Mouse (Mus musculus): ENCODE results near the gene Syngr4. TPM values are rescaled to one million over a fixed set of nuclear protein-coding genes. Genes with fewer than 3 reads are reported as not detected.

The Syngr4 gene
- polyA plus RNA-seq, 1 experiment: 0.41 TPM

GRCm38 (mm10) chr7:45853089-45853488 lies 43.4 kb downstream of the Syngr4 start:
- Histone ChIP-seq H3K4me3 (ENCODE audit: low read depth, low read length) (no peak overlapping the region), H3K27me3 (ENCODE audit: control insufficient read depth, insufficient read depth, low read length) (no peaks in the 10 kb centered on the region; the same call in 1 of the 2 replicates), H3K36me3 (ENCODE audit: control insufficient read depth, insufficient read depth, low read length) (no peaks in the 10 kb centered on the region), H3K27ac (ENCODE audit: insufficient read depth, low read depth, low read length) (no peak overlapping the region), H3K4me1 (ENCODE audit: control insufficient read depth, insufficient read depth, insufficient read length, low read length) (0 out of 2 replicates have a peak, but pooled peaks cover 2% of the 10 kb centered on the region)
- 80% methylated on average over 12 of the region's 12 CpGs for WGBS
- TF ChIP-seq CTCF (IDR thresholded peaks at IDR 0.05; ENCODE audit: extremely low read depth, insufficient read length, insufficient replicate concordance, low read depth, low read length) (no peak), POLR2A (IDR thresholded peaks at IDR 0.05; ENCODE audit: low read depth, low read length) (no peak)

GRCm38 (mm10) chr7:45850661-45851060 lies 45.9 kb downstream of the Syngr4 start:
- WGBS: 64% methylated on average over 3 of the region's 3 CpGs
- Histone ChIP-seq H3K27ac (ENCODE audit: insufficient read depth, low read depth, low read length) (no peak overlapping the region), H3K36me3 (ENCODE audit: control insufficient read depth, insufficient read depth, low read length) (no peaks in the 10 kb centered on the region), H3K4me1 (ENCODE audit: control insufficient read depth, insufficient read depth, insufficient read length, low read length) (no peaks in the 10 kb centered on the region), H3K4me3 (ENCODE audit: low read depth, low read length) (no peak overlapping the region), H3K27me3 (ENCODE audit: control insufficient read depth, insufficient read depth, low read length) (no peaks in the 10 kb centered on the region)
- TF ChIP-seq POLR2A (IDR thresholded peaks at IDR 0.05; ENCODE audit: low read depth, low read length) (no peak), CTCF (IDR thresholded peaks at IDR 0.05; ENCODE audit: extremely low read depth, insufficient read length, insufficient replicate concordance, low read depth, low read length) (no peak)

- Histone ChIP-seq H3K36me3 (ENCODE audit: control insufficient read depth, insufficient read depth, low read length) (no peaks in the 10 kb centered on the region), H3K4me3 (ENCODE audit: low read depth, low read length) (no peak overlapping the region), H3K4me1 (ENCODE audit: control insufficient read depth, insufficient read depth, insufficient read length, low read length) (no peaks in the 10 kb centered on the region; the same call in 1 of the 2 replicates), H3K27ac (ENCODE audit: insufficient read depth, low read depth, low read length) (no peak overlapping the region), H3K27me3 (ENCODE audit: control insufficient read depth, insufficient read depth, low read length) (no peaks in the 10 kb centered on the region)
- TF ChIP-seq POLR2A (IDR thresholded peaks at IDR 0.05; ENCODE audit: low read depth, low read length): no peak
- TF ChIP-seq CTCF (IDR thresholded peaks at IDR 0.05; ENCODE audit: extremely low read depth, insufficient read length, insufficient replicate concordance, low read depth, low read length): no peak
- WGBS: 38% methylated on average over 6 of the region's 6 CpGs
Measured at GRCm38 (mm10) chr7:45848447-45849027, 48.0 kb downstream of the Syngr4 start.

- 89% methylated on average over 10 of the region's 10 CpGs for WGBS
- no peak overlapping the region for H3K27ac ChIP-seq (ENCODE audit: insufficient read depth, low read depth, low read length)
Measured at GRCm38 (mm10) chr7:45842950-45843744, 53.4 kb downstream of the Syngr4 start.

More at GRCm38 (mm10) chr7:45842950-45843744, 53.4 kb downstream of the Syngr4 start:
- no peaks in the 10 kb centered on the region for H3K36me3 ChIP-seq (ENCODE audit: control insufficient read depth, insufficient read depth, low read length)
- no peaks in the 10 kb centered on the region for H3K27me3 ChIP-seq (ENCODE audit: control insufficient read depth, insufficient read depth, low read length)
- H3K4me1 ChIP-seq (ENCODE audit: control insufficient read depth, insufficient read depth, insufficient read length, low read length): no peaks in the 10 kb centered on the region; the same call in 1 of the 2 replicates
- TF ChIP-seq POLR2A (IDR thresholded peaks at IDR 0.05; ENCODE audit: low read depth, low read length): no peak
- no peak for TF ChIP-seq CTCF (IDR thresholded peaks at IDR 0.05; ENCODE audit: extremely low read depth, insufficient read length, insufficient replicate concordance, low read depth, low read length)
- no peak overlapping the region for H3K4me3 ChIP-seq (ENCODE audit: low read depth, low read length)

Other genes with a start within 250 kb of the Syngr4 start
- 1.2 and 18.4 TPM in 2 replicates for gene Fut2, start 230.3 kb downstream of the Syngr4 start, polyA plus RNA-seq (2012; rRNA removed)
- 0.39 and 0.47 TPM in 2 replicates for gene Ntn5, start 212.7 kb downstream of the Syngr4 start, polyA plus RNA-seq (2012; rRNA removed)
- 0.14 and 0.22 TPM in 2 replicates for gene Sec1, start 202.3 kb downstream of the Syngr4 start, polyA plus RNA-seq (2012; rRNA removed)
- gene Car11, start 196.9 kb downstream of the Syngr4 start, polyA plus RNA-seq (2012; rRNA removed): 2.1 and 2.3 TPM in 2 replicates
- gene Dbp, start 191.6 kb downstream of the Syngr4 start, polyA plus RNA-seq (2012; rRNA removed): 8.9 and 13.1 TPM in 2 replicates
- 820 and 1,370 TPM in 2 replicates for gene Rpl18, start 181.3 kb downstream of the Syngr4 start, polyA plus RNA-seq (2012; rRNA removed)
- 87.3 and 164 TPM in 2 replicates for gene Sphk2, start 178.7 kb downstream of the Syngr4 start, polyA plus RNA-seq (2012; rRNA removed)
- gene Fam83e, start 175.5 kb downstream of the Syngr4 start, polyA plus RNA-seq (2012; rRNA removed): 64.5 and 102 TPM in 2 replicates
- gene Spaca4, start 170.9 kb downstream of the Syngr4 start, polyA plus RNA-seq (2012; rRNA removed): 0.20 and 0.38 TPM in 2 replicates
- gene Lmtk3, start 113.0 kb downstream of the Syngr4 start, polyA plus RNA-seq (2012; rRNA removed): 1.9 and 2.1 TPM in 2 replicates
- 139 and 454 TPM in 2 replicates for gene Sult2b1, start 112.0 kb downstream of the Syngr4 start, polyA plus RNA-seq (2012; rRNA removed)
- gene Cyth2, start 82.1 kb downstream of the Syngr4 start, polyA plus RNA-seq (2012; rRNA removed): 19.2 and 51.4 TPM in 2 replicates
- 0.08 and 0.28 TPM in 2 replicates for gene Kcnj14, start 71.9 kb downstream of the Syngr4 start, polyA plus RNA-seq (2012; rRNA removed)
- 8.5 and 10.1 TPM in 2 replicates for gene Grwd1, start 65.8 kb downstream of the Syngr4 start, polyA plus RNA-seq (2012; rRNA removed)
- 178 and 333 TPM in 2 replicates for gene Kdelr1, start 23.9 kb downstream of the Syngr4 start, polyA plus RNA-seq (2012; rRNA removed)
- 5.5 and 10.4 TPM in 2 replicates for gene Grin2d, start 18.3 kb downstream of the Syngr4 start, polyA plus RNA-seq (2012; rRNA removed)
- 30.9 and 46.4 TPM in 2 replicates for gene Tmem143, start 227 bp upstream of the Syngr4 start, polyA plus RNA-seq (2012; rRNA removed)
- gene Emp3, start 24.7 kb upstream of the Syngr4 start, polyA plus RNA-seq (2012; rRNA removed): 49.1 and 49.5 TPM in 2 replicates
- 8.0 and 8.9 TPM in 2 replicates for gene Ccdc114, start 27.4 kb upstream of the Syngr4 start, polyA plus RNA-seq (2012; rRNA removed)
- gene Abcc6, start 133.6 kb upstream of the Syngr4 start, polyA plus RNA-seq (2012; rRNA removed): 7.4 and 25.5 TPM in 2 replicates
- gene Nomo1, start 137.0 kb upstream of the Syngr4 start, polyA plus RNA-seq (2012; rRNA removed): 25.1 and 53.1 TPM in 2 replicates
- gene Kcnj11, start 204.1 kb upstream of the Syngr4 start, polyA plus RNA-seq (2012; rRNA removed): 0.67 and 0.96 TPM in 2 replicates

Data from small intestine, adult 2 months (tissue).